Mouse (Mus musculus) spleen, embryonic (tissue): ENCODE results near the gene Orai3.

Source experiments
- CTCF ChIA-PET: fragments of 350-600 bp; sonication (Branson Sonifier 250); formaldehyde crosslinking; loops from one replicate; lab custom pipeline; 2022; lab: Charles Lee

Gene Orai3

GRCm38 (mm10) chr7:127823236-127824171 lies 53.9 kb downstream of the Orai3 start:
- CTCF ChIA-PET = interaction anchor here (0.8 kb wide), 1 partner anchor 34 kb away, joined by 3 read pairs; no protein-coding TSS in a partner anchor

GRCm38 (mm10) chr7:127824176-127824871 lies 54.7 kb downstream of the Orai3 start, which contains the start of the genes Stx4a and Stx1b:
Gene Stx4a (plus strand): TSS chr7:127824294.
Gene Stx1b (minus strand): TSS chr7:127824549.
- CTCF ChIA-PET = no interaction called here
